Mouse (Mus musculus) granulocyte monocyte progenitor cell, adult 5-6 weeks (primary cell): ENCODE data around the gene Cacnb1. TPM values are rescaled to one million over a fixed set of nuclear protein-coding genes. Genes with fewer than 3 reads are reported as not detected.

Experiments
- ATAC-seq: replicated peaks from 2 replicates; pipeline ENCODE4 v1.8.0; 2016; ENCODE audit warnings: mild to moderate bottlenecking, moderate TSS enrichment, inconsistent platforms; ENCODE audit not compliant: poor library complexity, severe bottlenecking
- total RNA-seq, 2 experiments: library from RNA; stranded (forward) in 1 of 2; stranded (reverse) in 1 of 2; fragments of 200-712, 200-1000 nt in 1 of 2; fragments of >200 nt in 1 of 2; fragmentation: Nextera tagmentation in 1 of 2; gene quantifications; 2 replicates each; pipeline ENCODE4 v1.2.3; 2014 to 2017

Gene Cacnb1
- total RNA-seq, 2 experiments from 2014 or later = 0.71 to 0.77 TPM

DNA sequence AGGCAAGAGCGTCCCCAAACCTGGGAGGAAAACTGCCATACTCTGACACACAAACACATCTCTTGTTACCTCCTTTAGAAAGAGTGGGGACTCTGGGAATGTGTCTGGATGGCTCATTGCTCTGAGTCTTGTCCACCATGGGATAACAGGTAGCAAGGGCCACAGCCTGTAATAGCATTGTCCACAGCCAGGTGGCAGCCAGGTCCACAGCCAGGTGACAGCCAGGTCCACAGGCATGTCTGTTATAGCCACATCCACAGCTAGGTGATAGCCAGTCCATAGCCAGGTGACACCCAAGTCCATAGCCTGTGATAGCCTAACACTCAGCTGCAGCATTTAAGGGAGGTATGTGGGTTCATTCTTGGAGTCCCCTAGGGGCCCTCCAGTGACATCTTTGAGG, 61.9 kb downstream of the Cacnb1 start:
- no peak for ATAC-seq

DNA sequence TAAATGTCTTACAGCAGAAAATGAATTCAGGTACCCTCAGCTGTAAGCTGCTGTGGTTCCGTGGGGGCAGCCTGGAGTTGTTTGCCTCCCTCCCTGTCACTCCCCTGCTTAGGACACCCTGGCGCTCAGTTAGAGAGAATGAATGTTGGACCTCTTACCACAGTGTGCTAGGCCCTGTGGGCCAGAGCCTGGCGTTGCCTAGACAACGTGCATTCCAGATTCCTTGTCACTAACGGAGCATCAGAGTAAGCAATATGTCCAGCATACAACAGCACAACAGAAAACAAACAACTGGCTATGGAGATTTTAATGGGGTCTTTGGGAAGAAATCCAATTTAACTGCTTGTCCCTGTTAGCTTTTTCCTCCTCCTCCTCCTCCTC, 63.5 kb downstream of the Cacnb1 start:
- ATAC-seq = no peak

DNA sequence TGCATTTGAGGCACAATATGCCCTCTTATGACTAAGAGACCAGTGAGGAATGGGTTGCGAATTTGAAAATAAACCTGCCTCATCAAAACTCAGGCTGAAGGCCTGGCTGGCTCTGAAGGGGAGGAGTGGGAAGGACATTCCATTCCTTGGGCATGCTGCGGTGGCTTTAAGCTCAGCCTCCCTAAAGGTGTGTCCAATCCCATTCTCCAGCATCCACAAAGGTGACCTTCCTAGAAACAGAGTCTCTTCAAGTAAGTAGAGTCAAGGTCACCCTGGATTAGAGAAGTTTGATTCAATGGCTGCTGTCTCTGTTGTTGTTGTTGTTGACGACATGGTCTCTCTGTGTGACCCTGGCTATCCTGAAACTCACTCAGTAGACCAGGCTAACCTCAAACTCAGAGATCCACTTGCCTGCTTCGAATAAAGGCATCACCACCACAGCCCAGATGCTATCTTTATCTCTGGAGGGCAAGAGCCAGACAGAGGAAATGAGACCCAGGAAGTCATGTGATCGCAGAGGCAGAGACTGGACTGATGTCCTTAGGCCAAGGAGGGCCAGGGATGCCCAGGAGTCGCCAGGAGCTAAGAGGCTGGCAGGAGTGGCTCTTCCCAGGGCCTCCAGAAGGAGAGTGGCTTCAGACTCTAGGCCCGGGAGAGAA, 64.1 kb downstream of the Cacnb1 start:
- no peak for ATAC-seq

DNA sequence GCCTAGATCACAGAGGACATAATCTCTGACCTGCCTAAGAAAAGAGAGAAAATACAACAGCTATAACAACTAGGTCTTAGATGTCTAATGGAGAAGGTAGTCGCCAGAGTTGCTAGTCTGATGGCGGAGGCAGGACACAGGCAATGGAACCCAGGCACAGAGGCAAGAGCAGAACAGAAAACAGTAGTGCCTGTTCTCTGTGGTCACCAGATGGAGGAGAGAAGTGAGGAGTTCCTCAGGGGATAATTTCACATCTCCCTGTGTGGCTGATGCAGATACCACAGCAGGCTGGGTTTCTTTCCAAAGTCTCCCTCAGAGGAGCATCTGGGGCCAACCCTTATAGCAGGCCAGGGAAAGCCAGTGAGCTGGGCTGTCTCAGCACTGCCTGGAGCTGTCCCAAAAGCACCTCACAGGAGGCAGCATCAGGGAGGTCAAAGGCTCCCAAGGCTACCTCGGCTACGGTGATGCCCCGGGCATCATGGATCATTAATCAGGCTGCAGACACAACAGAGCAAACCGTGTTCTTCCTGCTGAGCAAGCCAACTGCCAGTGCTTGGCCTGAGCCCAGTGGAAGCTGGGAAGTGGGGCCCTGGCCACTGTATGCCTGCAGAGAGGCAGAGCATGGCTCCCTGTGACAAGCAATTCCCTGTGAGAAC, 65.8 kb downstream of the Cacnb1 start:
- peak; percentile 74 for ATAC-seq

DNA sequence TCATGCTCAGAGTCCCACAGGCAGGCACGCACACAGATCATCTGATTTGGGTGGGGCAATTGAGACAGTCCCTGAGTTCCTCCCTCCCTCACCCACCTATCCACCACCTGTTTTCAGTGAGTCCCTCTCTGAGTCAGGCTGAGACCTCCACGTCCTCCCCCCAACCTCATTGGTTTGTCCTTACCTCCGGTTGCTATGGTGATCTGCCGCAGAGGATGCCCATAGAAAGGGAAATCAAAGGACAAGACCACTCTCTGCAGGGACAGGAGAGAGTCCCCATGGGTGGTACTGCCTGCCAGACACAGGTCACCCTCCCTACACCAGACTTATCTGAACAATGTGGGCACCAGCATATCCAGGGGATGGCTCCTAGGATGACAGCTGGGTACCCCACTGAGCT, 66.9 kb downstream of the Cacnb1 start:
- ATAC-seq = no peak

DNA sequence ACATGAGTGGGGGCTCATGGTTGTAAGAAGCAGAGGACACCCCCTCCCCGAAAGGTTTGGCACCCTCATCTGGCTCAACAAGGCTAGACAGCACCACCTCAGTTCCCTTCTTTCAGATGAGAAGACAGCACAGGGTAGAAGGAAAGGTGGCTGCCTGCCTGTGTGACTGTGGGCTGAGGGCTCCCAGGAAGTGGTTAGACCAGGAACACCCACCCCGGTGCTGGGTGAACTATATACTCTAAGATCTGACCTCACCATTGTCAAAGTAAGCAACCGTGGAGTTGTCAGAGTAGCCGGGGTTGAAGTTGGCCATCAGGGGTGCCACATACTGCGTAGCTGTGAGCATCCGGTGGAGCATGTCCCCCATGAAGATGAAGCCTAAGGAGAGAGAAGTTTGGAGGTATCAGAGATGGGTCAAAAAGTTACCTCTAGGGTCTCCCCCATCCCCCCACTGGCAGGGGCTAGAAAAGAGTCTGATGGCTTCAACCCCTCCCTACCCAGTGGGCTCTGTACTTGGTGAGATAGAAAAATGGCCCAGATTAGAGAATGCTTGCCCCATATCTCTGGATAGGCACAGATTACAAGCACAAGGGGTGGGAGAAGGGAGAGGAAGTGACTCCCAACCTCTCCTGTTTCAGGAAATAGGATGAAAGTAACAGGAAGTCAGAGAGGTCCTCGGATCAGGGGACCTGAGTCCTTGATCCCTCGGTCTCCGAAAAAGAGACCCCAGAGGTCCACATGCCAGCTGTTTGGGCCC, 67.5 kb downstream of the Cacnb1 start:
- no peak; the same call in 1 of the 2 replicates for ATAC-seq

DNA sequence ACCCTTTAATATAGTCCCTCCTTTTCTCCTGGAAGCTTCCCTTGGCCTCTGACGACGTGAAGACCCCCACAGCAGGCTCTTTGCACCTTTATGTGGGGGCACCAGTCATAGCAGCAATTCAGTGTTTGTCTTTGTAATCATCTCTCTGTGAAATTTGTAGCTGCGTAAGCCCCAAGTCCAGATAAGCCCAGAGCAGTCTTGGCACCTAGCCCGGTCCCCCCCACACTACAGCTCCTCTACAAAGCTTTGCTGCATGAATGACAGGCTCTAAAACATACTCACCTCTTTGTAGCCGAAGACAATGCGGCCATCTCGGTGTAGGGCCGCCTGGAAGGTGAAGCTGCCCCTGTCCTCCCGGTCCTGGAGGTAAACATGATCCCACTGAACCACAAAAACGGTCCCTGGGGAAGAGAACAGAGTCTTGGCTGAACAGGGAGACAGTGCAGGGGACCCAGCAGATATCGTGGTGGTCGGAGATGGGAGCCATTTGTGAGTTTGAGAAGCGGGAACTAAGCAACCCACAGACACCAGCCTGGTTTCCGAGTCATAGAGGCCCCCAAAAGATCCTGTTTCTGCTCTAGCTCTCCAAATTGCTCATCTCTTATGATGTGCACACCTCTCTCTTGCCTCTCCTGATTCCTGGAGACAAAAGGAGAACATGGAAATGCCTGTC, 68.2 kb downstream of the Cacnb1 start:
- ATAC-seq = no peak

DNA sequence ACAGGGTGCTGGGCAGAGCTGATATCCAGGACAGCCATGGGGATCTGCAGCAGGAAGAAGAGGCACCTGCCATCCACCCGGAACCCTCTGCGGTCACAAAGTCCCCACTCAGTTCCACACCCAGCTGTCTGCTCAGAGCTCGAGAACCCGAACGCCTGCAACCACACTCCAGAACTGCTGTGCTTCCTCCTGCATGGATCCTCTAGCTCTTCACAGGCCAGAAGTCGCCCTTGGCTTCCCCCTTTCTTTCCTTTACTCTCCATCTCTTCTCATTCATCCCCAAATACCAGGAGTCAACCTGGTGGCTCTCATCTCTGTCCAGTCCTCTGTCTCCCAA, 68.9 kb downstream of the Cacnb1 start:
- ATAC-seq = no peak

DNA sequence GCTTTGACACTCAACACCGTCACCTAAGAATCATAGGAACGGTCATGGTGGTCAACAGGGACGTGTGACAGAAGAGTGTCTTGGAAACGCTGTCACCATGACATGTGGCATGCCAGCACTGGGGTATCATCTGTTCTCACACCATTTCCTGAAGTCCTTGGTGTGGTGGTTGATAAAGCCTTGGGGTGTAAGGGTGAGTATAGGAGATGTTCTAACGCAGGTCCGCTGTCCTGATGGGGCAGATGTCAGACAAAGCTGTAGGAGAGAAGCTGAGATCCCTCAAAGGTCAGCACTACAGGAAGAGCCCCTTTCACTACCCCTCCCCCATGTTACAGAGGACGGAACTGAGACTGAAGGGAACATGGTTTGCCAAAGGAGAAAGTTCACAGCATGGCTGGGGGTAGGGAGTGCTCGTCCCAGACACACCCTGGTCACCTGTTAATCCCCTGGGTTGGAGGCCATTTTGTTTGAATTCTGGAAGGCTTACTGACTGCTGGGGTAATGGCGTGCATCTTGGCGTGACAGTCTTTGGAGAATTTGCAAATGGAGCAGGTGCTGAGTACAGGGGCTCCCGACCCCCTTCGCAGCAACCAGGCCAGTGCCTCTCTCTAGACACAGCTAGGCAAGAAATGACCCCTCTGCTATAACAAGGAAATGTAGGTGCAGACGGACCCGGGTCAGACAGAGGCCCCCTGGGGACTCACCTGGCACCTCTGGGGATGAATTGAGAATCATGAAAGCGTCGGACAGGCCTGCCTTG, 69.5 kb downstream of the Cacnb1 start:
- no peak for ATAC-seq

DNA sequence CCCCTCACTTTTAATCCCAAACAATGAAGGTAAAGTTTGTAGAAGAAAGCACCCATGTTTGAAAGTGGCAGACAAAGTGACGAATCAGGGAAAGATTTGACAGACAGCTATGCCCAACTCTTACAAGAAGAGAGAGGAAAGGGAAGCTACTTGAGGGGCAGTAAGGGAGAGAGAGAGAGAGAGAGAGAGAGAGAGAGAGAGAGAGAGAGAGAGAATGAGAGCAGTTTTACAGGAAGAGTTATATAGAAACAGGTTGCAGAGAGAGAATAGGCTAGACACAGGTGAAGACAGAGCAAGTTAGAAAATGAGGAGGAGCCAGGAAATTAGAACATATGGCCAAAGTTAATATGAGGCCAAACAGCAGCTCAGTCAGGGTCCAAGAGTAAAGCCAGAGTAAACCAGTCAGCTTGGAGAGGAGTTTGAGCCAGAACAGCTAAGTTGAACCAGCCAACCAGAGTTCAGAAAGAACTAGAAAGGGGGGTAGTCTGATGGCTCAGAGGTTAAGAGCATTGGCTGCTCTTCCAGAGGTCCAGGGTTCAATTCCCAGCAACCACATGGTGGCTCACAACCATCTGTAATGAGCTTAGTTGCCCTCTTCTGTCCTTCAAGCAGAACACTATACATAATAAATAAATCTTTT, 70.3 kb downstream of the Cacnb1 start:
- ATAC-seq = no peak

Other genes starting within 250 kb of the Cacnb1 start
- gene 1700001P01Rik, start 247.1 kb downstream of the Cacnb1 start, total RNA-seq (2014; fragmentation: Nextera tagmentation) = not detected in 2 replicates
- not detected in 2 replicates for gene 1700001P01Rik, start 247.1 kb downstream of the Cacnb1 start, total RNA-seq (2017)
- gene Rpl23, start 240.6 kb downstream of the Cacnb1 start, total RNA-seq (2014; fragmentation: Nextera tagmentation) = 2,177 and 2,335 TPM in 2 replicates
- 2,263 and 3,329 TPM in 2 replicates for gene Rpl23, start 240.6 kb downstream of the Cacnb1 start, total RNA-seq (2017)
- gene Lasp1, start 224.0 kb downstream of the Cacnb1 start, total RNA-seq (2014; fragmentation: Nextera tagmentation) = 60.5 and 60.7 TPM in 2 replicates
- 92.5 and 124 TPM in 2 replicates for gene Lasp1, start 224.0 kb downstream of the Cacnb1 start, total RNA-seq (2017)
- 3.8 TPM in 1 of 2 replicates, not detected in the other for gene B230217C12Rik, start 182.3 kb downstream of the Cacnb1 start, total RNA-seq (2014; fragmentation: Nextera tagmentation)
- gene B230217C12Rik, start 182.3 kb downstream of the Cacnb1 start, total RNA-seq (2017) = 1.3 TPM in 1 of 2 replicates, not detected in the other
- gene Fbxo47, start 138.9 kb downstream of the Cacnb1 start, total RNA-seq (2014; fragmentation: Nextera tagmentation) = not detected in 2 replicates
- 2.0 and 2.2 TPM in 2 replicates for gene Fbxo47, start 138.9 kb downstream of the Cacnb1 start, total RNA-seq (2017)
- gene Plxdc1, start 36.6 kb downstream of the Cacnb1 start, total RNA-seq (2014; fragmentation: Nextera tagmentation) = 3.1 and 3.2 TPM in 2 replicates
- 1.6 and 3.9 TPM in 2 replicates for gene Plxdc1, start 36.6 kb downstream of the Cacnb1 start, total RNA-seq (2017)
- gene Arl5c, start 26.9 kb downstream of the Cacnb1 start, total RNA-seq (2014; fragmentation: Nextera tagmentation) = 11.0 and 15.7 TPM in 2 replicates
- 2.9 and 6.1 TPM in 2 replicates for gene Arl5c, start 26.9 kb downstream of the Cacnb1 start, total RNA-seq (2017)
- 3,567 and 3,801 TPM in 2 replicates for gene Rpl19, start 3.7 kb upstream of the Cacnb1 start, total RNA-seq (2014; fragmentation: Nextera tagmentation)
- gene Rpl19, start 3.7 kb upstream of the Cacnb1 start, total RNA-seq (2017) = 1,586 and 1,858 TPM in 2 replicates
- not detected in 2 replicates for gene Stac2, start 30.4 kb upstream of the Cacnb1 start, total RNA-seq (2014; fragmentation: Nextera tagmentation)
- gene Stac2, start 30.4 kb upstream of the Cacnb1 start, total RNA-seq (2017) = not detected in 2 replicates
- gene Fbxl20, start 127.4 kb upstream of the Cacnb1 start, total RNA-seq (2014; fragmentation: Nextera tagmentation) = 13.7 and 16.4 TPM in 2 replicates
- gene Fbxl20, start 127.4 kb upstream of the Cacnb1 start, total RNA-seq (2017) = 6.6 and 7.4 TPM in 2 replicates
- 80.2 and 96.6 TPM in 2 replicates for gene Med1, start 170.3 kb upstream of the Cacnb1 start, total RNA-seq (2014; fragmentation: Nextera tagmentation)
- 41.2 and 42.8 TPM in 2 replicates for gene Med1, start 170.3 kb upstream of the Cacnb1 start, total RNA-seq (2017)
- gene Cdk12, start 180.0 kb upstream of the Cacnb1 start, total RNA-seq (2014; fragmentation: Nextera tagmentation) = 57.2 and 59.8 TPM in 2 replicates
- gene Cdk12, start 180.0 kb upstream of the Cacnb1 start, total RNA-seq (2017) = 44.8 and 49.1 TPM in 2 replicates